Mouse (Mus musculus) neural tube, embryonic 14.5 days (tissue): ENCODE results near the gene Anapc5. TPM values are rescaled to one million over a fixed set of nuclear protein-coding genes. Genes with fewer than 3 reads are reported as not detected.

ENCODE experiments used
- ATAC-seq: fragments of 200-750 bp; cut with Nextera tagmentation; 2 replicates; pipeline ENCODE4 v1.8.0; 2017; ENCODE audit warnings: low read depth, mild to moderate bottlenecking, moderate TSS enrichment, moderate library complexity
- H3K27ac ChIP-seq: fragments of 300-500 bp; sonication (generic); 2 replicates; pipeline ENCODE4 v1.5.1; 2014; ENCODE audit warnings: low read depth, mild to moderate bottlenecking, control low read depth, low read length, moderate library complexity, mixed read lengths
- H3K27me3 ChIP-seq: fragments of 300-500 bp; sonication (generic); 2 replicates; pipeline ENCODE4 v1.6.1; 2014; ENCODE audit warnings: low read length; ENCODE audit not compliant: control insufficient read depth, insufficient read depth
- H3K36me3 ChIP-seq: fragments of 300-500 bp; sonication (generic); 2 replicates; pipeline ENCODE4 v1.6.1; 2014; ENCODE audit warnings: low read length, mixed read lengths; ENCODE audit not compliant: control insufficient read depth, insufficient read depth
- H3K4me1 ChIP-seq: fragments of 300-500 bp; sonication (generic); 2 replicates; pipeline ENCODE4 v1.6.1; 2014; ENCODE audit warnings: low read length; ENCODE audit not compliant: control insufficient read depth, insufficient read depth
- H3K4me2 ChIP-seq: fragments of 300-500 bp; sonication (generic); 2 replicates; pipeline ENCODE4 v1.6.1; 2014; ENCODE audit warnings: mild to moderate bottlenecking, low read depth, low read length, control low read depth
- H3K4me3 ChIP-seq: fragments of 300-500 bp; sonication (generic); 2 replicates; pipeline ENCODE4 v1.5.1; 2014; ENCODE audit warnings: low read depth, low read length, control low read depth, mixed read lengths
- H3K9ac ChIP-seq: fragments of 300-500 bp; sonication (generic); replicated peaks from 2 replicates; pipeline ENCODE4 v1.6.1; 2014; ENCODE audit warnings: low read depth, mild to moderate bottlenecking, control low read depth, low read length, mixed read lengths
- H3K9me3 ChIP-seq: fragments of 300-500 bp; sonication (generic); 2 replicates; pipeline ENCODE4 v1.6.1; 2016; ENCODE audit warnings: low read length; ENCODE audit not compliant: control insufficient read depth
- WGBS: fragments of 180-500 bp; shearing (Covaris S2); extraction: QIAGEN DNeasy Blood & Tissue Kit; methylation state at CpG from one replicate; pipeline ENCODE4 v1.1.7; 2014; 5-methylcytosine and 5-hydroxymethylcytosine counted together
- polyA plus RNA-seq: library from polyadenylated mRNA; unstranded; fragments of >200 nt; fragmentation: Nextera tagmentation; extraction: Ambion mirVana; gene quantifications from 2 replicates; pipeline ENCODE4 v1.2.1, GENCODE M21; 2014

Anapc5 gene
- 488 and 511 TPM in 2 replicates for polyA plus RNA-seq

GRCm38 (mm10) chr5:122820777-122821523 lies at the start of gene Anapc5:
TSS of gene Anapc5 (minus strand) at chr5:122821339.
- Histone ChIP-seq H3K9me3 (no peaks in the 10 kb centered on the region), H3K4me1 (peaks cover 10% of the 10 kb centered on the region; the same call in 1 of the 2 replicates), H3K4me2 (peak within 1 kb of the TSS; percentile 54), H3K27me3 (no peaks in the 10 kb centered on the region), H3K9ac (peak within 1 kb of the TSS; percentile 83), H3K4me3 (peak within 1 kb of the TSS; percentile 76), H3K27ac (peak within 1 kb of the TSS; percentile 96), H3K36me3 (peaks cover 26% of the 10 kb centered on the region)
- WGBS = under 1% methylated on average over 55 of the region's 55 CpGs
- peak; percentile 99 for ATAC-seq

GRCm38 (mm10) chr5:122863053-122863452 lies 41.9 kb upstream of the Anapc5 start:
- Histone ChIP-seq H3K27ac (no peak overlapping the region), H3K4me3 (no peak overlapping the region), H3K4me1 (no peaks in the 10 kb centered on the region), H3K27me3 (no peaks in the 10 kb centered on the region), H3K9ac (no peak overlapping the region), H3K36me3 (peaks cover 31% of the 10 kb centered on the region), H3K9me3 (no peaks in the 10 kb centered on the region), H3K4me2 (no peak overlapping the region)
- no peak for ATAC-seq
- WGBS = 95% methylated on average over 2 of the region's 2 CpGs

- ATAC-seq = no peak
- Histone ChIP-seq H3K4me1 (peaks cover 8% of the 10 kb centered on the region), H3K27me3 (no peaks in the 10 kb centered on the region), H3K4me2 (no peak overlapping the region), H3K9me3 (no peaks in the 10 kb centered on the region), H3K9ac (no peak overlapping the region), H3K36me3 (no peaks in the 10 kb centered on the region), H3K4me3 (no peak overlapping the region), H3K27ac (no peak overlapping the region)
- 84% methylated on average over 3 of the region's 3 CpGs for WGBS
These were observed 34.7 kb upstream of the Anapc5 start for GRCm38 (mm10) chr5:122855858-122856257.

DNA sequence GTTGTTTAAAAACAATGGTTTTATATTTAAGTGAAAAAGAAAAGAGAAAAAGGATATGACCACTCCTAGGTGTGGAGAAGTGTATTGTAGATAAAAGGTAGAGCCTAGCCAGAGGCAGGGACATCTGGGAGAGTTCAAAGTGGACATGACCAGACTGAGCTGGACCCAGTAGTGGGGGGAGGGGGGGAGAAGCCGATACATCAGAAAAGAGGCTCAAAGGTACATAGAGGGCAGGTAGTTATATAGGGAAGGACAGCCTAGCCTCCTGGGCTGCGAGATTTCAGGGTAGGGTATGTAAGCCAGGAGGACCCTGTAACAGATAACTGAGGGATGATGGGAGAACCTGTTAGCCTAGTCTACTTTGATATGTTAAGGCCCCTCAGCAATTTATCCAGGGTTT lies 31.5 kb upstream of the Anapc5 start:
- Histone ChIP-seq H3K36me3 (no peaks in the 10 kb centered on the region), H3K4me2 (no peak overlapping the region), H3K27ac (no peak overlapping the region), H3K4me1 (peaks cover 16% of the 10 kb centered on the region), H3K9me3 (no peaks in the 10 kb centered on the region), H3K4me3 (no peak overlapping the region), H3K27me3 (no peaks in the 10 kb centered on the region), H3K9ac (no peak overlapping the region)
- ATAC-seq = no peak
- 94% methylated on average over 2 of the region's 2 CpGs for WGBS

DNA sequence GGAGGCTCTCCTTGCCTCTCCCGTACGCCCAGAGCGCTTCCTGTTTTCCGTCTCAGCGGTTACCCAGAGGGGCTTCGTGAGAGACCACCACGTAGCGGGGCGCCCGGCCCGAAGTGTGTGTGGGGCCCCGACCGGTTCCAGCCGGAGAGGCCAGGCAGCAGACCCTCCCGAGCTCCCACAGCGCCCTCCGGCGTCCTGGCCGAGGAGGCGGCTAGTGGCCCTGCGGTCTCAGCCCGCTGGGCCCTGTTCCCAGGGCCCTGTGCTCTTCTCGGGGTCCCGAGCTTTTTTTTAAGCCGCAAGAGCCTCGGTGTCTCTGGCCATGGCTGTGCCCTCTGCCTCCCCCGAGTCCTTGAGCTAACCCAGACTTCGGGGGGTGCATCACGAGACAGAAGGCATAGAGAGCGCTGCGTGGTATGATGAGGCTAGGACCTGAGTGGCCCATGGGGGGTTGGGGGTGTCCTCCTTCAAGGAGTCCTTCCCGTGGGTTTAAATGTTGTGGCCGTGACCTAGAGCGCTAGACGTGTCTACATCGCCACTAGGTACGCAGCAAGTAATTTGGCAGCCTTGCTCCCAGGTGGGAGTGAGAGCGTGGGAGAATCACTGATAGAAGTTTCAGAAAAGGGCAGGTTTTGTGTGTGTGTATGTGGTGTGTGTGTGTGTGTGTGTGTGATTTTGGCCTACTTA lies 29.3 kb upstream of the Anapc5 start:
- Histone ChIP-seq H3K27ac (peak overlapping the region; percentile 93), H3K9ac (peak overlapping the region; percentile 95), H3K9me3 (no peaks in the 10 kb centered on the region), H3K27me3 (no peaks in the 10 kb centered on the region), H3K4me3 (peak overlapping the region; percentile 93), H3K4me1 (peaks cover 16% of the 10 kb centered on the region), H3K4me2 (peak overlapping the region; percentile 97), H3K36me3 (no peaks in the 10 kb centered on the region)
- WGBS = 0% methylated on average over 38 of the region's 38 CpGs
- peak; percentile 81 for ATAC-seq

DNA sequence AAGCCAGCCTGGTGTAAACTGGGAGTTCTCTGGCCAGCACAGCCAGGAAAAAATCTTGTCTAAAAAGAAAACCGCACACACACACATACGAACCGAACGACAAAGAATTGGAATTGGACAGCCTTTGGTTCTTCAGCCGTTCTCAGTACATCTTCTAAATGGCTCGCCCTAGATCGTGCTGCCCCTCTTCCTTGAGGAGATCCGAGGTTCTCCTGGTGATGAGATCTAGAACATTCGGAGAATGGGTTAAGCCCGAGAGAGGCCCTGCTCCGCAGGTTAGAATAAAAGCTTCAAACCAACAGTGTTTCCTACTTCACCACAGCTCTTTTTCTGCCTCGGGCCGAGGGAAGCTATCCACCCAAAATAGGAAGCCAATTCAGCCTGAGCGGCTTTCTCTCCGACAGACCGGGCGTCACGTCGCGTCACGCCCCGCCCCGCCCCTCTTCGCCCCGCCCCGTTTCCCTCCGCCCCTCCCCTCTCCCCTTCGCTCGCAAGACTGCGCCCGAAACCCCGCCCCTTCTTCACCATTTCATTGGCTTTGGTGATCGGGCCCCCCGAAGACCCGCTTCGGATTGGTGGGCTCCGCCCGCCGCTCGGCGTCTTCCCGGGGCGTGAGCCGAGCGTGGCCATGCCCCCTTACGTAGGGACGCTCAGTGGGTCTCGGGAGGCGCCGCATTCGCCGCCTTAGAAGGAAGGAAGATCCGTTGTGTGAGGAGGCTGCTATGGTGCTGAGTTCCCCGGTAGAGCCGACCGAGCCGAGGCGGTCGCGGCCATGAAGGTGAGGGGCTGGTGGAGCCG lies 28.6 kb upstream of the Anapc5 start, which contains the start of gene Rnf34:
Gene Rnf34, plus strand, starts transcription at position 528 of the 798 bp plus-strand sequence.
- Histone ChIP-seq H3K4me1 (peaks cover 16% of the 10 kb centered on the region), H3K36me3 (no peaks in the 10 kb centered on the region), H3K9me3 (no peaks in the 10 kb centered on the region), H3K9ac (peak within 1 kb of the TSS; percentile 95), H3K4me3 (peak within 1 kb of the TSS; percentile 93), H3K4me2 (peak within 1 kb of the TSS; percentile 97), H3K27ac (peak within 1 kb of the TSS; percentile 93), H3K27me3 (no peaks in the 10 kb centered on the region)
- peak; percentile 99 for ATAC-seq
- under 1% methylated on average over 51 of the region's 61 CpGs for WGBS

DNA sequence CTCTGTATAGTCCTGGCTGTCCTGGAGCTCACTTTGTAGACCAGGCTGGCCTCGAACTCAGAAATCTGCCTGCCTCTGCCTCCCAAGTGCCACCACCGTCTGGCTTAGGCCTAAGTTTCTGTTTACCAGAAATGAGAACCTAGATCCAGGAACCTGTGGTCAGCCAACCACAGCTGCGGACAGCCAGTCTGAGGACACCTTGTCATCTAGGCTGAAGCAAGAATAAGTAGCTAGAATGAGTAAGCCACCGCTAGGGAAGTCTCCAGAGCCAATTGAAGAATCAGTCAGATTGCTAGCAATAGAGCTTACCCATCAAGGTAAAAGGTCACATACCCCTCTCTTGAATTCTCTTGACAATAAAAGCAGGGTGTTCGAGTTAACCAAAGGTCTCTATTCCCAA lies 22.7 kb upstream of the Anapc5 start:
- Histone ChIP-seq H3K27me3 (no peaks in the 10 kb centered on the region), H3K27ac (no peak overlapping the region), H3K4me1 (no peaks in the 10 kb centered on the region; the same call in 1 of the 2 replicates), H3K4me2 (no peak overlapping the region), H3K9me3 (no peaks in the 10 kb centered on the region), H3K9ac (no peak overlapping the region), H3K36me3 (no peaks in the 10 kb centered on the region), H3K4me3 (no peak overlapping the region)
- WGBS = 90% methylated on average over 5 of the region's 5 CpGs
- no peak for ATAC-seq

- Histone ChIP-seq H3K4me2 (no peak overlapping the region), H3K27me3 (no peaks in the 10 kb centered on the region), H3K9ac (no peak overlapping the region), H3K36me3 (no peaks in the 10 kb centered on the region), H3K27ac (no peak overlapping the region), H3K9me3 (no peaks in the 10 kb centered on the region), H3K4me3 (no peak overlapping the region), H3K4me1 (no peaks in the 10 kb centered on the region)
- 88% methylated on average over 2 of the region's 2 CpGs for WGBS
- no peak for ATAC-seq
These were observed 20.0 kb upstream of the Anapc5 start for GRCm38 (mm10) chr5:122841126-122841525.
